8 mouse cellular contexts compared by ENCODE assay signal in genomic region chr7:19344938-19345471, GRCm38 (mm10). TPM values are rescaled to one million over a fixed set of nuclear protein-coding genes. Genes with fewer than 3 reads are reported as not detected.
A peak's percentile ranks its signal among the peaks of the same experiment; 100 is the strongest.
DNase-seq lines count a peak whose midpoint lies in the region; ATAC-seq and TF ChIP-seq lines count a peak whose summit lies in the region.

No protein-coding gene starts in this region.

- H3K27ac ChIP-seq in forebrain, postnatal 0 days (ENCODE audit: low read depth, low read length), result peak overlapping the region; percentile 89
- peak overlapping the region; percentile 94 for H3K27ac ChIP-seq in lung, embryonic 16.5 days (ENCODE audit: low read length)

- WGBS in forebrain, postnatal 0 days, result 2% methylated on average over 31 of the region's 31 CpGs
- 0% methylated on average over 31 of the region's 31 CpGs for WGBS in lung, embryonic 16.5 days

- DNase-seq in G1E (ENCODE audit: low spot score), result peak; percentile 97
- peak; percentile 98 to 99 for DNase-seq in cerebellum, adult 18-20 months
- DNase-seq in forebrain, postnatal 0 days, result peak; percentile 96
- DNase-seq in layer of hippocampus, adult 9-10 months (ENCODE audit: low spot score), result peak; percentile 87
- DNase-seq in ovary, postnatal 10 days (ENCODE audit: low spot score), result peak; percentile 78
- DNase-seq in thymus, postnatal 10 days (ENCODE audit: low spot score in 2 of 2), result peak; percentile 98

- H3K4me3 ChIP-seq in G1E (ENCODE audit: low read depth, low read length), result peak overlapping the region; percentile 79
- peak overlapping the region; percentile 73 for H3K4me3 ChIP-seq in forebrain, postnatal 0 days (ENCODE audit: low read depth, low read length)
- H3K4me3 ChIP-seq in lung, embryonic 16.5 days (ENCODE audit: low read length), result peak overlapping the region; percentile 87

- H3K9me3 ChIP-seq in G1E (replicated peaks), result no peaks in the 10 kb centered on the region
- H3K9me3 ChIP-seq in forebrain, postnatal 0 days (ENCODE audit: low read length), result no peaks in the 10 kb centered on the region
- H3K9me3 ChIP-seq in lung, embryonic 16.5 days (ENCODE audit: control insufficient read depth, low read length), result no peaks in the 10 kb centered on the region

- ATAC-seq in G1E (ENCODE audit: extremely low read depth, insufficient number of reproducible peaks, low FRiP score, poor library complexity, severe bottlenecking), result peak; percentile 90
- ATAC-seq in forebrain, postnatal 0 days, result peak; percentile 95
- peak; percentile 87 to 93 for ATAC-seq in hematopoietic stem cell, adult 5-6 weeks (replicated peaks in 1 of 2; ENCODE audit: insufficient read depth in 1 of 2, low FRiP score in 2 of 2, low TSS enrichment in 1 of 2, low read depth in 1 of 2, poor library complexity in 2 of 2, severe bottlenecking in 2 of 2)
- peak; percentile 93 for ATAC-seq in lung, embryonic 16.5 days (ENCODE audit: low read depth)

- H3K27me3 ChIP-seq in G1E (ENCODE audit: insufficient read depth, low read length), result peaks cover 6% of the 10 kb centered on the region; the same call in 1 of the 2 replicates
- no peaks in the 10 kb centered on the region for H3K27me3 ChIP-seq in forebrain, postnatal 0 days (ENCODE audit: insufficient read depth, low read length)
- H3K27me3 ChIP-seq in lung, embryonic 16.5 days (ENCODE audit: control insufficient read depth, insufficient read depth, low read depth, low read length), result peaks cover 11% of the 10 kb centered on the region

- peaks cover 22% of the 10 kb centered on the region for H3K4me1 ChIP-seq in G1E (ENCODE audit: insufficient read depth, low read depth, low read length)
- peaks cover 19% of the 10 kb centered on the region for H3K4me1 ChIP-seq in forebrain, postnatal 0 days (ENCODE audit: insufficient read depth)
- peaks cover 28% of the 10 kb centered on the region for H3K4me1 ChIP-seq in lung, embryonic 16.5 days (replicated peaks; ENCODE audit: control insufficient read depth, insufficient read depth, low read length)

- H3K4me2 ChIP-seq in forebrain, postnatal 0 days (ENCODE audit: low read depth), result peak overlapping the region; percentile 81
- peak overlapping the region; percentile 91 for H3K4me2 ChIP-seq in lung, embryonic 16.5 days (ENCODE audit: low read depth, low read length)

- no peak for TF ChIP-seq CTCF in G1E (IDR thresholded peaks at IDR 0.05; ENCODE audit: low read depth, low read length)
- no peak for TF ChIP-seq CTCF in forebrain, postnatal 0 days (IDR thresholded peaks at IDR 0.05; ENCODE audit: low read depth)

- peaks cover 37% of the 10 kb centered on the region for H3K36me3 ChIP-seq in G1E (replicated peaks)
- peaks cover 19% of the 10 kb centered on the region for H3K36me3 ChIP-seq in forebrain, postnatal 0 days (ENCODE audit: insufficient read depth)
- H3K36me3 ChIP-seq in lung, embryonic 16.5 days (ENCODE audit: control insufficient read depth, insufficient read depth, low read length), result peaks cover 9% of the 10 kb centered on the region; the same call in 1 of the 2 replicates

- peak overlapping the region; percentile 79 for H3K9ac ChIP-seq in forebrain, postnatal 0 days
- H3K9ac ChIP-seq in lung, embryonic 16.5 days (ENCODE audit: low read length), result peak overlapping the region; percentile 86

RNA-seq across cellular contexts. Expression of gene Ercc1, which starts 0.4 kb away (rescaled TPM):
- total RNA-seq in G1E (2014; fragmentation: Nextera tagmentation) (26.9 and 39.9 TPM in 2 replicates), G1E (2017) (29.7 and 50.1 TPM in 2 replicates)
- polyA plus RNA-seq in G1E (2012), result 97.7 and 105 TPM in 2 replicates
- 56.6 and 73.6 TPM in 2 replicates for total RNA-seq in forebrain, postnatal 0 days (2014; rRNA removed)
- 80.5 and 81.0 TPM in 2 replicates for polyA plus RNA-seq in forebrain, postnatal 0 days (2015; fragmentation: Nextera tagmentation; extraction: Ambion mirVana)
- 20.0 and 28.0 TPM in 2 replicates for total RNA-seq in hematopoietic stem cell, adult 5-6 weeks (2017)
- polyA plus RNA-seq in lung, embryonic 16.5 days (2015; fragmentation: Nextera tagmentation; extraction: Ambion mirVana), result 79.9 and 82.5 TPM in 2 replicates

RNA-seq across cellular contexts. Expression of gene Cd3eap, which starts 14.3 kb away (rescaled TPM):
- 9.3 and 10.8 TPM in 2 replicates for total RNA-seq in G1E (2014; fragmentation: Nextera tagmentation)
- 22.3 and 25.6 TPM in 2 replicates for total RNA-seq in G1E (2017)
- polyA plus RNA-seq in G1E (2012), result 56.2 and 57.8 TPM in 2 replicates
- total RNA-seq in forebrain, postnatal 0 days (2014; rRNA removed), result 12.1 and 15.5 TPM in 2 replicates
- 19.4 and 21.6 TPM in 2 replicates for polyA plus RNA-seq in forebrain, postnatal 0 days (2015; fragmentation: Nextera tagmentation; extraction: Ambion mirVana)
- total RNA-seq in hematopoietic stem cell, adult 5-6 weeks (2017), result 20.9 and 23.6 TPM in 2 replicates
- 17.2 and 17.3 TPM in 2 replicates for polyA plus RNA-seq in lung, embryonic 16.5 days (2015; fragmentation: Nextera tagmentation; extraction: Ambion mirVana)

RNA-seq across cellular contexts. Expression of gene Ppp1r13l, which starts 14.5 kb away (rescaled TPM):
- total RNA-seq in G1E (2014; fragmentation: Nextera tagmentation) (8.5 and 15.2 TPM in 2 replicates), G1E (2017) (0.93 and 1.1 TPM in 2 replicates)
- 32.9 and 38.0 TPM in 2 replicates for polyA plus RNA-seq in G1E (2012)
- 0.76 and 1.2 TPM in 2 replicates for total RNA-seq in forebrain, postnatal 0 days (2014; rRNA removed)
- polyA plus RNA-seq in forebrain, postnatal 0 days (2015; fragmentation: Nextera tagmentation; extraction: Ambion mirVana), result 2.0 and 2.1 TPM in 2 replicates
- total RNA-seq in hematopoietic stem cell, adult 5-6 weeks (2017), result 0.25 and 0.60 TPM in 2 replicates
- 4.9 TPM in 2 replicates for polyA plus RNA-seq in lung, embryonic 16.5 days (2015; fragmentation: Nextera tagmentation; extraction: Ambion mirVana)

RNA-seq across cellular contexts. Expression of gene Fosb, which starts 35.2 kb away (rescaled TPM):
- total RNA-seq in G1E (2014; fragmentation: Nextera tagmentation) (0.19 TPM in 1 of 2 replicates, not detected in the other), G1E (2017) (0.29 and 0.38 TPM in 2 replicates)
- polyA plus RNA-seq in G1E (2012), result 0.50 and 0.61 TPM in 2 replicates
- 1.6 and 5.1 TPM in 2 replicates for total RNA-seq in forebrain, postnatal 0 days (2014; rRNA removed)
- polyA plus RNA-seq in forebrain, postnatal 0 days (2015; fragmentation: Nextera tagmentation; extraction: Ambion mirVana), result 0.28 and 0.36 TPM in 2 replicates
- total RNA-seq in hematopoietic stem cell, adult 5-6 weeks (2017), result 190 and 280 TPM in 2 replicates
- polyA plus RNA-seq in lung, embryonic 16.5 days (2015; fragmentation: Nextera tagmentation; extraction: Ambion mirVana), result 0.20 and 0.31 TPM in 2 replicates

RNA-seq across cellular contexts. Expression of gene Ercc2, which starts 36.8 kb away (rescaled TPM):
- total RNA-seq in G1E (2014; fragmentation: Nextera tagmentation) (17.2 and 18.4 TPM in 2 replicates), G1E (2017) (14.8 and 20.2 TPM in 2 replicates)
- polyA plus RNA-seq in G1E (2012), result 36.0 and 40.6 TPM in 2 replicates
- total RNA-seq in forebrain, postnatal 0 days (2014; rRNA removed), result 47.7 and 58.2 TPM in 2 replicates
- polyA plus RNA-seq in forebrain, postnatal 0 days (2015; fragmentation: Nextera tagmentation; extraction: Ambion mirVana), result 17.9 and 21.8 TPM in 2 replicates
- total RNA-seq in hematopoietic stem cell, adult 5-6 weeks (2017), result 32.3 and 42.5 TPM in 2 replicates
- 15.9 and 17.4 TPM in 2 replicates for polyA plus RNA-seq in lung, embryonic 16.5 days (2015; fragmentation: Nextera tagmentation; extraction: Ambion mirVana)

Comparison
In these comparisons a context has a peak if more than half of its experiments do, and no peak if none do; other contexts are left out.
1. Peak in every context shown above with its lines: DNase-seq, ATAC-seq, H3K4me3 ChIP-seq and H3K27ac ChIP-seq.